Mouse (Mus musculus) intestine, postnatal 0 days (tissue): ENCODE measurements at regions not wholly inside any gene's neighbourhood (a gene's known extent, or its start where the extent isn't known, plus 50 kb on each side); places are given as distances from the start of the nearest gene placed in this dataset.
A peak's percentile ranks its signal among the peaks of the same experiment; 100 is the strongest.

Experiments
- ATAC-seq: fragments of 200-750 bp; cut with Nextera tagmentation; 2 replicates; pipeline ENCODE4 v1.8.0; 2017; ENCODE audit warnings: mild to moderate bottlenecking, moderate TSS enrichment, moderate library complexity
- H3K27ac ChIP-seq: fragments of 300-500 bp; sonication (generic); 2 replicates; pipeline ENCODE4 v1.5.1; 2014; ENCODE audit warnings: mild to moderate bottlenecking, low read depth, low read length, moderate library complexity
- H3K27me3 ChIP-seq: fragments of 300-500 bp; sonication (generic); replicated peaks from 2 replicates; pipeline ENCODE4 v1.6.1; 2014; ENCODE audit warnings: low read length, mixed read lengths; ENCODE audit not compliant: control insufficient read depth, insufficient read depth
- H3K36me3 ChIP-seq: fragments of 300-500 bp; sonication (generic); 2 replicates; pipeline ENCODE4 v1.6.1; 2014; ENCODE audit warnings: mild to moderate bottlenecking, moderate library complexity; ENCODE audit not compliant: control insufficient read depth, insufficient read depth
- H3K4me1 ChIP-seq: fragments of 300-500 bp; sonication (generic); replicated peaks from 2 replicates; pipeline ENCODE4 v1.6.1; 2014; ENCODE audit warnings: antibody characterized with exemption, low read length, mixed read lengths; ENCODE audit not compliant: control insufficient read depth, insufficient read depth
- H3K4me2 ChIP-seq: fragments of 300-500 bp; sonication (generic); replicated peaks from 2 replicates; pipeline ENCODE4 v1.6.1; 2014; ENCODE audit warnings: low read depth, mild to moderate bottlenecking, moderate library complexity
- H3K4me3 ChIP-seq: fragments of 300-500 bp; sonication (generic); 2 replicates; pipeline ENCODE4 v1.5.1; 2014; ENCODE audit warnings: low read depth, low read length
- H3K9ac ChIP-seq: fragments of 300-500 bp; sonication (generic); 2 replicates; pipeline ENCODE4 v1.6.1; 2014; ENCODE audit warnings: mild to moderate bottlenecking, low read depth, low read length
- H3K9me3 ChIP-seq: fragments of 300-500 bp; sonication (generic); 2 replicates; pipeline ENCODE4 v1.6.1; 2016; ENCODE audit warnings: mixed run types; ENCODE audit not compliant: control insufficient read depth
- CTCF ChIP-seq: sonication (generic); IDR thresholded peaks from 2 replicates; pipeline ENCODE4 v1.5.1; 2016; ENCODE audit warnings: low read depth, mild to moderate bottlenecking, control low read depth, antibody characterized with exemption, moderate library complexity
- WGBS: fragments of 180-500 bp; shearing (Covaris S2); extraction: QIAGEN DNeasy Blood & Tissue Kit; methylation state at CpG from one replicate; pipeline ENCODE4 v1.1.7; 2014; 5-methylcytosine and 5-hydroxymethylcytosine counted together

DNA sequence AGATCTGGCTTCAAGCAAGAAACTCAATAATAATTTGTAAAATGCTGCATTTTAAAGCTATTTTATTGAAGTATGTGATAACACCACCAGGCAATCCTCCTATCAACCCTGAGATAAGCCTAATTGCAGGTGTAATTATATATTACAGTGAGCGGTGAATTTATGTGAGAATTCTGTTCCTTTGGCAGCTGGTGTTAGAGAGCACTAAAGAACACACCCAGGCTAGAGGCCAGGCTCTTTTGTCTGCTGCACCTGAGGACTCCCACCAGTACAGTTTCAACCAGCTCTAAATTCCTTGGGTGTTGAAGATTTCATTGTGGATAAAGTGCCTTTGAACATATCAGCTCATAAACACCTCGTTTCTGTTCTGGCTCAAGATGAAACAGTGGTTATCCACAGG, 77.6 kb upstream of the Kdr start:
- 43% methylated on average over 2 of the region's 2 CpGs for WGBS
- Histone ChIP-seq H3K4me1 (no peaks in the 10 kb centered on the region), H3K4me3 (no peak overlapping the region), H3K4me2 (no peak overlapping the region), H3K27me3 (no peaks in the 10 kb centered on the region), H3K27ac (no peak overlapping the region), H3K9ac (no peak overlapping the region), H3K36me3 (no peaks in the 10 kb centered on the region), H3K9me3 (no peaks in the 10 kb centered on the region)
- TF ChIP-seq CTCF: no peak
- no peak for ATAC-seq

- ATAC-seq: no peak
- Histone ChIP-seq H3K4me3 (no peak overlapping the region), H3K9ac (no peak overlapping the region), H3K27me3 (no peaks in the 10 kb centered on the region), H3K9me3 (no peaks in the 10 kb centered on the region), H3K4me1 (no peaks in the 10 kb centered on the region), H3K4me2 (no peak overlapping the region), H3K36me3 (no peaks in the 10 kb centered on the region), H3K27ac (no peak overlapping the region)
- WGBS: 94% methylated on average over 1 of the region's 1 CpGs
- no peak for TF ChIP-seq CTCF
These were observed 74.5 kb upstream of the Kdr start for GRCm38 (mm10) chr5:76052782-76053181.

DNA sequence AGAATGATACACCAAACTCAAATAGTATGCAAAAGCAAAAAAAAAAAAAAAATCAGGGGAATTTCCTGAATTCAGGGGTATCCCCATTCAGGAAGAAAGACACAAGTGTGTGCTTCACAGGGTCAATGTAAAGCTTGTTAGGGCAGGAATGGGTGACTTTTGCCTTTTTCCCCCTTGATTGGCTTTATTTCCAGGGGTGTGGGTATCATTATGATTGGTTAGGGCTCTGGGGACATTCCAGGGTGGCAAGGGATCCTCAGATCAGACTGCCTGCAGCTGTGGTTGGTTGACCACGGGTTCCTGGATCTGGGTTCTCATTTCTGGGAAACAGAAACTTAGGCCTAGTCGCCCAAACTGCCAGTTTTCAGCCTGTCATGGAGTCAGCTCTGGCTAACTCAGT, 73.4 kb upstream of the Kdr start:
- Histone ChIP-seq H3K4me2 (no peak overlapping the region), H3K9ac (no peak overlapping the region), H3K4me3 (no peak overlapping the region), H3K9me3 (no peaks in the 10 kb centered on the region), H3K4me1 (no peaks in the 10 kb centered on the region), H3K36me3 (no peaks in the 10 kb centered on the region), H3K27ac (no peak overlapping the region), H3K27me3 (no peaks in the 10 kb centered on the region)
- TF ChIP-seq CTCF: no peak
- no peak for ATAC-seq
- WGBS: 73% methylated on average over 2 of the region's 2 CpGs

- WGBS: 79% methylated on average over 9 of the region's 9 CpGs
These were observed 70.0 kb upstream of the Kdr start for GRCm38 (mm10) chr5:76048103-76048874.

DNA sequence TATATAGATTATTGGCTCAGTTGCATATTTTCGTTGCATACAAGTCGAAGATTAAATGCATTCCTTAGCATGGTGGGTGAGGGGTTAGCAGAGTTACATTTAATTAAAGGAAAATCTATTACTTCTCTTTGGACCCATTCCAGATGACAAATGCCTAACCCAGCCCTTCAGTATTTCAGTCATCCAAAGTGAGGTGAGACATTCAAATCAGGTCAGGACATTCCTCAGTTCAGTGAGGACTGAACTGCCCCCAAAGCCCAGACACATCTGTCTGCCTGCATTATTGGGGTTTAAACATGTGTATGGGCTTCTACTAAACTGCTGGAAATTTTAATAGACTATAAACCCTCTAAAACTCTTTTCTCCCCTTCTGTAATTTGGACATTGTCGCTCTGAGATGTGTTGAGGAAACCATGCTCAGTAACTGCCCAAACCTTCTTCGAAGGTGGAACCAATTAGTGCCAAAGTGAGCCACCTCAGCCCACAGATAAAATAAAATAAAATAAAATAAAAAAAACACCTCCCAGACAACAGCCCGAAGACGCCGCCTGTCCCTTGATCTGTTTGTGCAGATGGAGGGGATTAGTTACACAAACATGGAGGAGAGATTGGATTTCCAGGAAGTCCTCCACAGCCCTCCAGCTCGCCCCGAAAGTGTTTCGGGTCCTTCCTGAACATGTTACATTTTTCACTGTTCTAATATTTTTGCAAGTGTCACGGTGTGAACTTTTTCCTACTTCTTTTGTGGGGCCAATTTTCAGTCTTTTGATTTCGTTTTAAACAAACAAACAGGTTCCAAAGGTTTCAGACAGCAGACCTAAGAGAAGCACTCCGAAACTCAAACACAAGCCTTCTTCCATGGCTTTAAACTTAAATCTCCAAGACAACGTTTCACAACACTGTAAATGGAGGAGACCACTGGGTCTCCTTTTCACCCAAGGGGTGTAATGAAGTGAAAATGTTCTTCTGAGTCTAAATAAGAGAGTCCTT, 65.6 kb upstream of the Kdr start:
- no peak overlapping the region for H3K4me3 ChIP-seq
- TF ChIP-seq CTCF: no peak
- H3K36me3 ChIP-seq: no peaks in the 10 kb centered on the region
- no peaks in the 10 kb centered on the region for H3K9me3 ChIP-seq
- H3K4me2 ChIP-seq: no peak overlapping the region
- no peak overlapping the region for H3K27ac ChIP-seq
- ATAC-seq: no peak
- WGBS: 57% methylated on average over 14 of the region's 14 CpGs
- H3K27me3 ChIP-seq: no peaks in the 10 kb centered on the region
- H3K9ac ChIP-seq: no peak overlapping the region
- H3K4me1 ChIP-seq: no peaks in the 10 kb centered on the region

More at GRCm38 (mm10) chr5:76048103-76048874, 70.0 kb upstream of the Kdr start:
- Histone ChIP-seq H3K9ac (no peak overlapping the region), H3K27me3 (no peaks in the 10 kb centered on the region), H3K27ac (no peak overlapping the region), H3K4me2 (no peak overlapping the region), H3K36me3 (no peaks in the 10 kb centered on the region), H3K4me3 (no peak overlapping the region), H3K4me1 (no peaks in the 10 kb centered on the region), H3K9me3 (no peaks in the 10 kb centered on the region)
- ATAC-seq: no peak
- no peak for TF ChIP-seq CTCF

DNA sequence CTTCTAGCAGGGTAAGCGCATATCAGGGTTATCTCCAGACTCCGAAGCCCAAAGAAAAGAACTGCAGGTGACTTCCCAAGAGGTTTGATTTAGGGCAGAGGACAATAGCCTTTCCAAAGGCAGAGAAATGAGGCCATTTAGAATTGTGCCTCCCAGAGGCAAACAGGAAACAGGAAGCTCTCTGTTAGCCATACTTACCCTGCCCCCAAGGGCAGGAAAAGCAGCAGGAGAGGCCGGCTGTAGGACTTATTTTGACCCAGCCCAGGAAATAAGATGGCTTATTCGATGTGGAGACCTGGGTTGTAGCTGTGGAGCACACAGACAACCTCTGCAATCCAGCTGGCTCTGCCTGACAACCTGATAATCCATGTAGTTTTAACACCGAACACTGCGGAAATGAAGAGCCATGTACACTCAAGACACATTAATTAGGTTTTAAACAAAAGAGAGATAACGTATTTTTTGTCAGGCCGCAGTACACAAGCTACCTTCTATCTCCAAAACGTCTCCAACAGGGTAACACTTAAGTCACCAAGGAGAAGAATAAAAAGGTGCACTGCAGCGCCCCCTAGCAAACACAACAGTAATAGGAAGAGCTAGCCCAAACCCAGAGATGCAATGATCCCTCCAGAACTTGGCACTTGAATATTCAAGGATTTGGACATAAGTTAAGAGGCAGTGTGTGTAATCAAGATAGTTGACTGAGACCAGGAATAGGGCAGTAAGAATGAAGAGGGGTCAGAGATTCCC, 62.4 kb upstream of the Kdr start:
- no peak overlapping the region for H3K4me2 ChIP-seq
- peak; percentile 53 for TF ChIP-seq CTCF
- H3K9ac ChIP-seq: no peak overlapping the region
- H3K36me3 ChIP-seq: no peaks in the 10 kb centered on the region
- 68% methylated on average over 10 of the region's 10 CpGs for WGBS
- ATAC-seq: no peak
- no peaks in the 10 kb centered on the region for H3K27me3 ChIP-seq
- no peak overlapping the region for H3K27ac ChIP-seq
- no peaks in the 10 kb centered on the region for H3K4me1 ChIP-seq
- no peak overlapping the region for H3K4me3 ChIP-seq
- H3K9me3 ChIP-seq: no peaks in the 10 kb centered on the region
